ENCODE assay signal across 10 mouse cellular contexts in genomic region chr7:128433213-128433612, GRCm38 (mm10). TPM values are rescaled to one million over a fixed set of nuclear protein-coding genes. Genes with fewer than 3 reads are reported as not detected.
A peak's percentile ranks its signal among the peaks of the same experiment; 100 is the strongest.
DNase-seq lines count a peak whose midpoint lies in the region; ATAC-seq and TF ChIP-seq lines count a peak whose summit lies in the region.
"Had no signal": no experiment of that assay in that cellular context is flagged by ENCODE, and none has a peak within 500 bp of the region (broad histone marks: within the 10 kb centered on the region; RNA-seq: fewer than 3 reads in every experiment).

No protein-coding gene starts in this region.

- no peak overlapping the region for H3K4me3 ChIP-seq in hindbrain, embryonic 15.5 days
- no peak overlapping the region for H3K4me3 ChIP-seq in hindbrain, embryonic 10.5 days
- no peak overlapping the region for H3K4me3 ChIP-seq in lung, postnatal 0 days (ENCODE audit: low read depth, low read length)
- no peak overlapping the region for H3K4me3 ChIP-seq in lung, adult 2 months (replicated peaks; ENCODE audit: extremely low read depth, low read depth, low read length)
- no peak overlapping the region for H3K4me3 ChIP-seq in CH12.LX (replicated peaks in 1 of 3; ENCODE audit: low read depth in 2 of 3, low read length in 2 of 3, poor library complexity in 1 of 3)
- no peak overlapping the region for H3K4me3 ChIP-seq in heart, embryonic 12.5 days
- H3K4me3 ChIP-seq: liver, embryonic 13.5 days; myocyte had no signal

- in situ Hi-C loops in CH12.LX (cut with MboI; ENCODE audit: low pct_ligation_motif_present, low pct_unique_long_range_greater_than_20kb, low sequenced_read_pairs), result no loop called here

- ATAC-seq in hindbrain, embryonic 15.5 days (ENCODE audit: low FRiP score, low read depth), result peak; percentile 66
- no peak for ATAC-seq in lung, postnatal 0 days
- no peak for ATAC-seq in heart, embryonic 12.5 days (ENCODE audit: insufficient number of reproducible peaks, low FRiP score)

- TF ChIP-seq RAD21 in CH12.LX (IDR thresholded peaks at IDR 0.05; ENCODE audit: low read depth, low read length), result peak; percentile 57

- 63% methylated on average over 1 of the region's 1 CpGs for WGBS in hindbrain, embryonic 15.5 days
- 59% methylated on average over 1 of the region's 1 CpGs for WGBS in hindbrain, embryonic 10.5 days
- 46% methylated on average over 1 of the region's 1 CpGs for WGBS in lung, postnatal 0 days
- WGBS in lung, adult 2 months, result 45% methylated on average over 1 of the region's 1 CpGs
- 38% methylated on average over 1 of the region's 1 CpGs for WGBS in heart, embryonic 12.5 days

- no peak overlapping the region for H3K4me2 ChIP-seq in hindbrain, embryonic 15.5 days
- H3K4me2 ChIP-seq in lung, postnatal 0 days (replicated peaks; ENCODE audit: low read depth, low read length), result no peak overlapping the region
- no peak overlapping the region for H3K4me2 ChIP-seq in CH12.LX (ENCODE audit: insufficient read depth, low read depth, poor library complexity, severe bottlenecking)
- no peak overlapping the region for H3K4me2 ChIP-seq in heart, embryonic 12.5 days
- H3K4me2 ChIP-seq: liver, embryonic 13.5 days had no signal

- H3K27me3 ChIP-seq in hindbrain, embryonic 15.5 days, result no peaks in the 10 kb centered on the region
- no peaks in the 10 kb centered on the region for H3K27me3 ChIP-seq in hindbrain, embryonic 10.5 days (ENCODE audit: insufficient read depth, poor library complexity, severe bottlenecking)
- H3K27me3 ChIP-seq in lung, postnatal 0 days (replicated peaks; ENCODE audit: insufficient read depth, low read length), result no peaks in the 10 kb centered on the region
- H3K27me3 ChIP-seq in CH12.LX (replicated peaks), result no peaks in the 10 kb centered on the region
- 0 out of 2 replicates have a peak, but pooled peaks cover 4% of the 10 kb centered on the region for H3K27me3 ChIP-seq in heart, embryonic 12.5 days (replicated peaks)
- H3K27me3 ChIP-seq: liver, embryonic 13.5 days had no signal

- no peak for TF ChIP-seq EP300 in lung, postnatal 0 days (IDR thresholded peaks at IDR 0.05)
- no peak for TF ChIP-seq EP300 in CH12.LX (IDR thresholded peaks at IDR 0.05; ENCODE audit: low read length)

- H3K9me3 ChIP-seq in hindbrain, embryonic 15.5 days, result no peaks in the 10 kb centered on the region
- H3K9me3 ChIP-seq in hindbrain, embryonic 10.5 days, result 0 out of 2 replicates have a peak, but pooled peaks cover 3% of the 10 kb centered on the region
- no peaks in the 10 kb centered on the region for H3K9me3 ChIP-seq in lung, postnatal 0 days (ENCODE audit: low read length)
- no peaks in the 10 kb centered on the region for H3K9me3 ChIP-seq in CH12.LX (replicated peaks; ENCODE audit: low read length)
- peaks cover 5% of the 10 kb centered on the region; the same call in 1 of the 2 replicates for H3K9me3 ChIP-seq in heart, embryonic 12.5 days (replicated peaks)
- H3K9me3 ChIP-seq: liver, embryonic 13.5 days had no signal

- DNase-seq in hindbrain, embryonic 10.5 days (ENCODE audit: low spot score), result no peak
- no peak for DNase-seq in lung, postnatal 0 days (ENCODE audit: low spot score)
- no peak for DNase-seq in lung, adult 2 months
- DNase-seq in CH12.LX (ENCODE audit: extremely low read depth), result no peak
- peak; percentile 38 for DNase-seq in retina, embryonic 14.5 days (ENCODE audit: low spot score)
- no peak for DNase-seq in urinary bladder, postnatal 10 days (ENCODE audit: low spot score)
- DNase-seq: liver, embryonic 13.5 days had no signal

- dilution Hi-C loops in CH12.LX (cut with MboI; ENCODE audit: extremely low pct_ligation_motif_present, extremely low pct_unique_long_range_greater_than_20kb, low sequenced_read_pairs), result no loop called here

- no peak for TF ChIP-seq POLR2A in lung, adult 2 months (IDR thresholded peaks at IDR 0.05; ENCODE audit: borderline replicate concordance, extremely low read depth, low read depth, low read length)
- TF ChIP-seq POLR2A in CH12.LX (IDR thresholded peaks at IDR 0.05; ENCODE audit: low read depth, low read length), result no peak

- peaks cover 9% of the 10 kb centered on the region for H3K4me1 ChIP-seq in hindbrain, embryonic 15.5 days (replicated peaks)
- no peaks in the 10 kb centered on the region for H3K4me1 ChIP-seq in hindbrain, embryonic 10.5 days (replicated peaks)
- no peaks in the 10 kb centered on the region for H3K4me1 ChIP-seq in lung, postnatal 0 days (ENCODE audit: insufficient read depth, low read depth, low read length)
- no peaks in the 10 kb centered on the region for H3K4me1 ChIP-seq in lung, adult 2 months (ENCODE audit: control insufficient read depth, insufficient read depth, low read length)
- no peaks in the 10 kb centered on the region for H3K4me1 ChIP-seq in CH12.LX (ENCODE audit: control insufficient read depth in 1 of 2, insufficient read depth in 2 of 2)
- no peaks in the 10 kb centered on the region for H3K4me1 ChIP-seq in heart, embryonic 12.5 days (replicated peaks)
- H3K4me1 ChIP-seq: liver, embryonic 13.5 days had no signal

- no peaks in the 10 kb centered on the region for H3K79me2 ChIP-seq in CH12.LX (replicated peaks; ENCODE audit: control insufficient read depth, extremely low read depth, insufficient read depth, poor library complexity, severe bottlenecking)

- peak; percentile 56 for TF ChIP-seq CTCF in lung, postnatal 0 days (IDR thresholded peaks at IDR 0.05)
- TF ChIP-seq CTCF in lung, adult 2 months (IDR thresholded peaks at IDR 0.05; ENCODE audit: insufficient read depth, low read length), result no peak
- TF ChIP-seq CTCF in CH12.LX (conservative IDR thresholded peaks at IDR 0.05 in 1 of 2, IDR thresholded peaks at IDR 0.05 in 1 of 2; ENCODE audit: low read depth in 2 of 2, low read length in 2 of 2), result peak in 1 of 2 experiments; percentile 60; a peak in 2 of 4 replicates

- H3K27ac ChIP-seq in hindbrain, embryonic 15.5 days (replicated peaks), result no peak overlapping the region
- no peak overlapping the region for H3K27ac ChIP-seq in hindbrain, embryonic 10.5 days
- H3K27ac ChIP-seq in lung, postnatal 0 days (ENCODE audit: low read length), result no peak overlapping the region
- no peak overlapping the region for H3K27ac ChIP-seq in CH12.LX (ENCODE audit: insufficient read depth, low read depth)
- H3K27ac ChIP-seq in heart, embryonic 12.5 days (ENCODE audit: poor library complexity, severe bottlenecking), result no peak overlapping the region
- H3K27ac ChIP-seq: liver, embryonic 13.5 days had no signal

- no peak overlapping the region for H3K9ac ChIP-seq in hindbrain, embryonic 15.5 days
- H3K9ac ChIP-seq in lung, postnatal 0 days (replicated peaks; ENCODE audit: low read depth), result no peak overlapping the region
- H3K9ac ChIP-seq in CH12.LX (ENCODE audit: insufficient read depth, low read depth), result no peak overlapping the region
- no peak overlapping the region for H3K9ac ChIP-seq in heart, embryonic 12.5 days
- H3K9ac ChIP-seq: liver, embryonic 13.5 days had no signal

- no peaks in the 10 kb centered on the region for H3K36me3 ChIP-seq in hindbrain, embryonic 15.5 days
- 0 out of 2 replicates have a peak, but pooled peaks cover 4% of the 10 kb centered on the region for H3K36me3 ChIP-seq in hindbrain, embryonic 10.5 days
- no peaks in the 10 kb centered on the region for H3K36me3 ChIP-seq in lung, postnatal 0 days (ENCODE audit: insufficient read depth, low read length)
- no peaks in the 10 kb centered on the region for H3K36me3 ChIP-seq in CH12.LX (replicated peaks in 1 of 2; ENCODE audit: control insufficient read depth in 1 of 2, insufficient read depth in 1 of 2, low read length in 1 of 2)
- H3K36me3 ChIP-seq in heart, embryonic 12.5 days, result no peaks in the 10 kb centered on the region
- H3K36me3 ChIP-seq: liver, embryonic 13.5 days had no signal

TF ChIP-seq in CH12.LX, 34 proteins besides CTCF, POLR2A, EP300 and RAD21:
- peak; percentile 58 for TF ChIP-seq SMC3 (IDR thresholded peaks at IDR 0.05; ENCODE audit: low read depth, low read length)
- no peak for TF ChIP-seq NELFE (IDR thresholded peaks at IDR 0.05; ENCODE audit: low read depth, low read length)
- no peak for TF ChIP-seq MEF2A (IDR thresholded peaks at IDR 0.05; ENCODE audit: borderline replicate concordance, low read depth, low read length)
- no peak for TF ChIP-seq KAT2A (IDR thresholded peaks at IDR 0.05; ENCODE audit: insufficient replicate concordance, low read length)
- TF ChIP-seq MYC (IDR thresholded peaks at IDR 0.05; ENCODE audit: low read depth, low read length), result no peak
- TF ChIP-seq HCFC1 (IDR thresholded peaks at IDR 0.05; ENCODE audit: low read depth, low read length), result no peak
- TF ChIP-seq CHD1 (IDR thresholded peaks at IDR 0.05; ENCODE audit: low read depth, low read length), result no peak
- no peak for TF ChIP-seq ZC3H11A (IDR thresholded peaks at IDR 0.05; ENCODE audit: low read depth, low read length)

RNA-seq across cellular contexts. Expression of gene Rgs10, which starts 14.7 kb away (rescaled TPM):
- polyA plus RNA-seq in hindbrain, embryonic 15.5 days (2015; fragmentation: Nextera tagmentation; extraction: Ambion mirVana), result 58.9 and 59.3 TPM in 2 replicates
- 6.8 and 11.5 TPM in 2 replicates for polyA plus RNA-seq in hindbrain, embryonic 10.5 days (2016; fragmentation: Nextera tagmentation; extraction: Ambion mirVana)
- 38.7 and 43.1 TPM in 2 replicates for polyA plus RNA-seq in lung, postnatal 0 days (2015; fragmentation: Nextera tagmentation; extraction: Ambion mirVana)
- polyA plus RNA-seq in lung, adult 2 months (2012; rRNA removed), result 11.1 and 13.7 TPM in 2 replicates
- total RNA-seq in CH12.LX (2012; rRNA removed), result 7.4 and 11.7 TPM in 2 replicates
- total RNA-seq in CH12.LX (2014; rRNA removed), result 4.3 and 6.5 TPM in 2 replicates
- polyA plus RNA-seq in CH12.LX (2012; ENCODE audit: insufficient read length, low read depth), result 5.4 and 8.3 TPM in 2 replicates
- 13.3 and 14.0 TPM in 2 replicates for polyA plus RNA-seq in heart, embryonic 12.5 days (2016; fragmentation: Nextera tagmentation; extraction: Ambion mirVana)

RNA-seq across cellular contexts. Expression of gene Tial1, which starts 28.3 kb away (rescaled TPM):
- 23.2 and 25.3 TPM in 2 replicates for polyA plus RNA-seq in hindbrain, embryonic 15.5 days (2015; fragmentation: Nextera tagmentation; extraction: Ambion mirVana)
- polyA plus RNA-seq in hindbrain, embryonic 10.5 days (2016; fragmentation: Nextera tagmentation; extraction: Ambion mirVana), result 22.4 and 26.0 TPM in 2 replicates
- polyA plus RNA-seq in lung, postnatal 0 days (2015; fragmentation: Nextera tagmentation; extraction: Ambion mirVana), result 15.4 and 17.2 TPM in 2 replicates
- 16.4 and 27.5 TPM in 2 replicates for polyA plus RNA-seq in lung, adult 2 months (2012; rRNA removed)
- total RNA-seq in CH12.LX (2012; rRNA removed) (42.6 and 43.2 TPM in 2 replicates), CH12.LX (2014; rRNA removed) (52.9 and 53.4 TPM in 2 replicates)
- polyA plus RNA-seq in CH12.LX (2012; ENCODE audit: insufficient read length, low read depth), result 83.8 and 101 TPM in 2 replicates
- 20.6 and 21.9 TPM in 2 replicates for polyA plus RNA-seq in heart, embryonic 12.5 days (2016; fragmentation: Nextera tagmentation; extraction: Ambion mirVana)
